Mouse (Mus musculus): Measurements from ENCODE around the gene Cxcl5.

Cxcl5 gene

DNA sequence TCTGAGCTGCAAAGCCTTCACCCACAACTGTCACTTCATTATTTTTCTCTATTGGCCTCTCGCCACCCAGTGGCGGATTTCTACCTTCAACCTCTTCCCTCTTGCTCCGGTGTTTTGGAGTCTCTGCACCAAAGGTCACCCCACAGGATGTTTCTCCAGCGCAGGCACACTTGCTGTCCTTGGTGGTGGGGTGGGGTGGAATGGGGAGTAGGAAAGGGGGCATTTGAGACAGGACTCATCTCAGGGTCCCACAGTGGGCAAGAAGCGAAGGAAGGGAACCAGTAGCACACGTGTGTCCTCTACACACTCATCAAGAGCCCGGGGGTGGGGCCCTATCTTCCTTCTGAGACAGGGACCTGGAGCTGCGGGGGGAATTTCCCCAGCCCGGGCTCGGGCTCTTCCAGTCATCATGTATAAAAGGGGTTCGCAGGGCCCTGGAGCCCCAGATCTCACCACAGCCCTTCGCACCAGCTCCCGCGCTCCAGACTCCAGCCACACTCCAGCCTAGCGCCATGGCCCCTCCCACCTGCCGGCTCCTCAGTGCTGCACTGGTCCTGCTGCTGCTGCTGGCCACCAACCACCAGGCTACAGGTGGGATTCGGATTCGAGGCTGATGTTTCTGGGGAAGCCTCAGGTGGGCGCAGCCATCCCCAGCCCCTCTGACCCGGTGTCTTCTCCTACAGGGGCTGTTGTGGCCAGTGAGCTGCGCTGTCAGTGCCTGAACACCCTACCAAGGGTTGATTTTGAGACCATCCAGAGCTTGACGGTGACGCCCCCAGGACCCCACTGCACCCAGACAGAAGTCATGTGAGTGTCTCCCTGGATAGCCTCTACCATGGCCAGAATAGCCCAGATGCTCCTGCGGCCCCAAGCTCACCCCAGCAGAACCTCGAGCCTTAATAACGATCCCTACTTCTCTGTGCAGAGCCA is 26.8 kb downstream of the Cxcl5 start, which contains the start of gene Cxcl3:
Gene Cxcl3, plus strand, starts transcription at position 445 of the 930 bp plus-strand sequence.
- 24% methylated on average over 26 of the region's 26 CpGs for WGBS

DNA sequence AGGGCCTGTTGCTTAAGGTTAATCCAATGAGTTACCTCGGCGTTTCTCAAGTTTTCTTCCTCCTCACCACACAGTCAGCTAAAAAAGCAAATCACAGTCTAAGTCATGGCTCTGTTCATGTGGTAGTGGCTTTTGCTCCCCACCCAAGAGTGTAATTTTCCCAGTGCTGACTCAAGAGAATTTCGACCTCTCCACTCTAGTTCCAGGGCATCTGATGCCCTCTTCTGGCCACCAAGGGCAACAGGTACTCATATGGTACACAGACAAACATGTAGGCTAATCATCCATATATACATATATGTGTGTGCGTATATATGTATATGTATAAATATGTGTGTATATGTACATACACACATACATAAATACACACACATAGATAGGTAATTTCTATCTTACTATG is 29.0 kb downstream of the Cxcl5 start:
- 81% methylated on average over 4 of the region's 4 CpGs for WGBS

DNA sequence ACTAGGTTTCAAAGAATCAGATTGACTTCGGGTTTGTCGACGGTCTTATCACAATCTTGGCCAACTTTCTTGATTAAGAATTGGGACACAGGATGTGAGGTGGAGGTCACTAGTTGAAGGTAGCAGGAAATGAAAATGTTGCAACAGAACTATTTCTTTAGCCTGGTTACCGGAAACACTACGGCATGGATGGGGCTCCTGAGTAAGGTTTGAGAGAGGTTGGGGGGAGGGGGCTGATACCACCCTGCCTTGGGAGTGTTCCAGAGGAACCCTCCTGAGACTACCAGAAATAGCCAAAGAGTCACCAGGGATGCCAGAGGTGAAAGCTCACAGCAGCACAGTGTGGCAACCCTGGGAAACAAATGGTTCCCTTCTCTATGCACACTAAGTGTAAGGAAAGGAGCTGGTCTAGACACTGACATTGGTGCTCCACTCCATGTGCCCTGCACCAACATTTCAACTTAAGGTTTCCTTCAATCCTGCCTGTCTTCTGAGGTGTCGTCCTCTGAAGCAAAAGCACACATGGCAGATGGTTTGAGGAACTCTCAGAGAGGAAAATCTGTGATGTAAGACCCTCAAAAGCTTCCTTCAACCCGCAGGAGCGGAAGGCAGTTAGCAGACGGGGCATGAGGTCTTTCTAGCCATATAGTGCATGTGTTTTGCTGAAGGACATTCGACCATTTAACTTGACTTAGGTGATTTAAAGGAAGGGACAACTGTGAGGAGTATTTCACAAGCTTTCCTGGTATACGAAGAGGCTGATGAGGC is 30.3 kb downstream of the Cxcl5 start:
- 88% methylated on average over 11 of the region's 11 CpGs for WGBS

DNA sequence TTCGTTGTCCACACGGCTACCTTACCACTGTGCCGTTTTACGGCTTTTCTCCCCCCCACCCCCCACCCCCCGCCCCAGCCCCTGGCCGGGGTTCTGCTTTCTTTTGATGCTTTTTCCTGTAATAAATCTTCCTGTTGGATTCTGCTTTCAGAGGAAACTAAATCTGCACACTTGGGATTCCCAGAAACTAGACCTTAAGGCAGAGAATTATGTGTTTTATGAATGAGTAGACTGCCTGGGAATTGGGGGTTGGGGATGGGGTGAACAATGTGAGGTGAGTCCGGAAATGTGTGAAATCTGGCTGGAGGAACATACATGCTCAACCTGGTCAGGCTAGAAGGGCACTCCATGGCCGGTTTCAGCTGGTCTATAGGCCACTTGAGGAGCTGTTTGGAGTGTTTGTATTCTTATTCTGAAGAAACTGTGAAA is 30.9 kb downstream of the Cxcl5 start:
- 85% methylated on average over 8 of the region's 8 CpGs for WGBS

DNA sequence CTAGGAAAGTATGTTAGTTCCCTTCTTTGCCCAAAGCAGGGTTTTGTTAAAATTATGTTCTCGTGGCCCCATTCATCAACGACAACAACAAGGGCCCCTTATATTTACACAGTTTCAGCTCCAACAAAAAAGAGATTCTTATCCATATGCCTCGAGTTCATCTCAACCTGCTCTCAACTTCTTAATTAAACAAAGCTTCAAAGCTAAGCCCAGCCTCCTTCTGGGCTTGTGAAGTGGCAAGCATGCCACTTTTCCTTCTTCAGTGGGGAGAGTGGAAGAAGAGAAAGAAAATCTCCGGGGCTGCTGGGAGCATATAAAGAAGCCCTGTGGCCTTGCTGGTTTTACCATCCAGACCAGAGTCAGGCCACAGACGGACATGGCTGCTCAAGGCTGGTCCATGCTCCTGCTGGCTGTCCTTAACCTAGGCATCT is 35.0 kb downstream of the Cxcl5 start, which contains the start of gene Cxcl15:
Gene Cxcl15, plus strand, starts transcription at position 340 of the 431 bp plus-strand sequence.
- WGBS = 61% methylated on average over 5 of the region's 5 CpGs

DNA sequence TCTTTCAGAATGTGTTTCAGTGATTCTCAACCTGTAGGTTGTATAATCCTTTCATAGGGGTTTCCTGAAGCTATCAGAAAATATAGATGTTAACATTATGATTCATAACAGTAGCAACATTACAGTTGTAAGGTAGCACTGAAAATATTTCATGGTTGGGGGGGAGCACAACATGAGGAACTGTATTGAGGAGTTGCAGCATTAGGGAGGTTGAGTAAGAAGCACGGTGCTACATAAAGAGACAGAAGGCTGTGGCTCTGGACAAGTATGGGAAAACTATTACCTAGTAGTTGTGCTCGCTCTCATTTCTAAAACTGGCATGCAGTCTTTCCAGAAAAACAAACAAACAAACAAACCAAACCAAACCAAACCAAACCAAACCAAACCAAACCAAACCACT is 36.2 kb downstream of the Cxcl5 start:
- WGBS = 84% methylated on average over 2 of the region's 2 CpGs

DNA sequence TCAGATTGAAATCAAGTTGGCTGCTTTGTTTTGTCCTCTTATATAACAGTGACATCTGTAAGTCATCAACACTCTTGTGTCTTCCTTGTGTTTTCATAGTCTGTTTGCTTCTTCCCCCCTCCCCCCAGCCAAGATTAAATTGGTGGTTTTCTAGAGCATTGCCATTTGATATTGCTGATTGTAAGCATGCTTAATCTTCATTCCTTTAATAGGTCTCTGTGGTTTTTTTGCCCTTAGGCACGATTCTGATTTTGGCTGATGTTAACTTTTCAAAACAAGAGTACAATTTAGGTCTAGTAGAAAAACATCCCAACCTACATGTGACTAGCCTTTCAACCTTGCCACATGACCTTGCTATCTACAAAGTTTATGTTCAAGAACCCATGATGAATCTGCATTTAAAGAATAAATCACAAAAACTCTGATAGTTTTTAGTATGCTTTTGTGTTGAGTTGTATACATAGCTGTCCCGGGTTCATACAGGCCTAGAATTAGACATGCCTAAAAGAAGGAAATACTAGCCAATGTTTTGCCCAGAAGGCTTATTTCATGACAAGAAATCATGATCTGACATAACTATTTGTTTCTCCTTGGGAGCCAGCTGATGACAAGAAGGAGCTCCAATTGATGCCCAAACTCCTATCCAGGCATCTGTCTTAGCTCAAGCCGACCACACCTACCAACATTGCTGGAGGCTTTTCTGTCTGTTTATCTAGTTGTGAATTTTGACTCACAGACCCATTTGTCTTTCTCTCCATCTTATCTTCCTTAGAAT is 48.2 kb downstream of the Cxcl5 start:
- WGBS = 84% methylated on average over 3 of the region's 3 CpGs

All from cerebral cortex, adult 2 months (tissue).